Mouse (Mus musculus) testis, postnatal 10 days (tissue): ENCODE results near the gene Angel1.

ENCODE experiments used
- DNase-seq: peaks from one replicate; pipeline ENCODE4 v3.0.0; 2021; ENCODE audit warnings: low spot score

Angel1 gene

GRCm38 (mm10) chr12:86726120-86726640 lies at the start of gene Angel1:
Gene Angel1, minus strand, starts transcription at chr12:86726460.
- peak; percentile 100 for DNase-seq

GRCm38 (mm10) chr12:86775561-86776280 lies 49.5 kb upstream of the Angel1 start:
- DNase-seq: peak; percentile 64

- no peak for DNase-seq
Measured at GRCm38 (mm10) chr12:86772551-86772950, 46.3 kb upstream of the Angel1 start.

GRCm38 (mm10) chr12:86771823-86772427 lies 45.7 kb upstream of the Angel1 start:
- DNase-seq: peak; percentile 97

GRCm38 (mm10) chr12:86770927-86771326 lies 44.7 kb upstream of the Angel1 start:
- DNase-seq: no peak

- DNase-seq: peak; percentile 77
Measured at GRCm38 (mm10) chr12:86770261-86770670, 44.0 kb upstream of the Angel1 start.

- no peak for DNase-seq
Measured at GRCm38 (mm10) chr12:86769819-86770218, 43.6 kb upstream of the Angel1 start.

GRCm38 (mm10) chr12:86768986-86769580 lies 42.8 kb upstream of the Angel1 start:
- peak; percentile 91 for DNase-seq

- peak; percentile 69 for DNase-seq
Measured at GRCm38 (mm10) chr12:86767868-86768631, 41.8 kb upstream of the Angel1 start.

GRCm38 (mm10) chr12:86766467-86766866 lies 40.2 kb upstream of the Angel1 start:
- no peak for DNase-seq

- DNase-seq: no peak
Measured at GRCm38 (mm10) chr12:86764060-86764459, 37.8 kb upstream of the Angel1 start.

- no peak for DNase-seq
Measured at GRCm38 (mm10) chr12:86761036-86761435, 34.8 kb upstream of the Angel1 start.

GRCm38 (mm10) chr12:86734319-86734810 lies 8.1 kb upstream of the Angel1 start, which contains the start of gene Lrrc74a:
Gene Lrrc74a, plus strand, starts transcription at chr12:86734369.
- no peak for DNase-seq

GRCm38 (mm10) chr12:86725706-86726105 lies 554 bp downstream of the Angel1 start:
- no peak for DNase-seq

- DNase-seq: no peak
Measured at GRCm38 (mm10) chr12:86724300-86724699, 2.0 kb downstream of the Angel1 start.

GRCm38 (mm10) chr12:86721453-86721852 lies 4.8 kb downstream of the Angel1 start:
- DNase-seq: no peak

- DNase-seq: no peak
Measured at GRCm38 (mm10) chr12:86719961-86720639, 6.2 kb downstream of the Angel1 start.

GRCm38 (mm10) chr12:86716962-86717361 lies 9.3 kb downstream of the Angel1 start:
- no peak for DNase-seq

GRCm38 (mm10) chr12:86715401-86715800 lies 10.9 kb downstream of the Angel1 start:
- peak; percentile 84 for DNase-seq

GRCm38 (mm10) chr12:86714026-86714425 lies 12.2 kb downstream of the Angel1 start:
- no peak for DNase-seq

GRCm38 (mm10) chr12:86705843-86706242 lies 20.4 kb downstream of the Angel1 start:
- DNase-seq: no peak
